Mouse (Mus musculus) B cell, adult 2 months (primary cell): ENCODE data around the gene 4921504E06Rik.

Experiments used
- DNase-seq, 2 experiments: peaks; one replicate each; pipeline ENCODE4 v3.0.0; 2022

The 4921504E06Rik gene

GRCm38 (mm10) chr2:19490262-19490661 is 63.5 kb downstream of the 4921504E06Rik start:
- DNase-seq = no peak

GRCm38 (mm10) chr2:19461940-19462339 is 91.8 kb downstream of the 4921504E06Rik start:
- DNase-seq = no peak

- no peak for DNase-seq
Observed at GRCm38 (mm10) chr2:19458785-19459184, 94.9 kb downstream of the 4921504E06Rik start.

GRCm38 (mm10) chr2:19455857-19456482 is 97.7 kb downstream of the 4921504E06Rik start:
- DNase-seq = no peak

- no peak for DNase-seq
Observed at GRCm38 (mm10) chr2:19455228-19455627, 98.5 kb downstream of the 4921504E06Rik start.

GRCm38 (mm10) chr2:19452531-19453055 is 101.1 kb downstream of the 4921504E06Rik start:
- no peak for DNase-seq

GRCm38 (mm10) chr2:19449308-19449707 is 104.4 kb downstream of the 4921504E06Rik start:
- no peak for DNase-seq

GRCm38 (mm10) chr2:19448042-19448700 is 105.5 kb downstream of the 4921504E06Rik start:
- no peak for DNase-seq

- DNase-seq = no peak
Observed at GRCm38 (mm10) chr2:19446746-19447145, 107.0 kb downstream of the 4921504E06Rik start.

GRCm38 (mm10) chr2:19445871-19446501 is 107.7 kb downstream of the 4921504E06Rik start:
- no peak for DNase-seq

- DNase-seq = no peak
Observed at GRCm38 (mm10) chr2:19444931-19445831, 108.5 kb downstream of the 4921504E06Rik start, which contains the start of gene Ptf1a. Ptf1a (plus strand) TSS chr2:19445663.

- DNase-seq = no peak
Observed at GRCm38 (mm10) chr2:19444346-19444745, 109.4 kb downstream of the 4921504E06Rik start.

- no peak for DNase-seq
Observed at GRCm38 (mm10) chr2:19431614-19432323, 121.9 kb downstream of the 4921504E06Rik start.

GRCm38 (mm10) chr2:19431186-19431585 is 122.5 kb downstream of the 4921504E06Rik start:
- DNase-seq = peak; percentile 47

GRCm38 (mm10) chr2:19430746-19431145 is 123.0 kb downstream of the 4921504E06Rik start:
- DNase-seq = no peak

- no peak for DNase-seq
Observed at GRCm38 (mm10) chr2:19429691-19430690, 123.7 kb downstream of the 4921504E06Rik start.

- DNase-seq = peak; percentile 58 to 62
Observed at GRCm38 (mm10) chr2:19429031-19429430, 124.7 kb downstream of the 4921504E06Rik start.

- DNase-seq = no peak
Observed at GRCm38 (mm10) chr2:19423086-19423485, 130.6 kb downstream of the 4921504E06Rik start.

GRCm38 (mm10) chr2:19422226-19422625 is 131.5 kb downstream of the 4921504E06Rik start:
- no peak for DNase-seq

GRCm38 (mm10) chr2:19419686-19420345 is 133.9 kb downstream of the 4921504E06Rik start:
- no peak for DNase-seq
